Comparison of ENCODE assay signal across 33 mouse cellular contexts in the genomic region with DNA sequence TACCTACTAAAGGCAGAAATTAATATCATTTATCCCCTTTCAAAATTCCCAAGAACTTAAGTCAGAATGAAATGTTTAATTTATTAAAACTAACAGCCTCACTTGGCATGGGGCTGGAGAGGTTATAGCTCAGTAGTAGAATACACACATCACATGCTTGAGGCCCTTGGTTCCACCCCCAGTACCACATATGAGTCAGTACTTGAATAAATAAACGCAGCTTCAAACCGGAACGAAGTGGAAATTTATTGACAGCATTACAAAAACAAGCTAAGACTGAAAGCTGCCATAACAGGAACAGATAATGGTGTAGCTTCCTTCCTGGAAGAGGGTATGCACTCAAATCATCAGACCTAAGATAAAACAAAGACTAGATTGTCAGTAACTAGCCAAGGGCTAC. TPM values are rescaled to one million over a fixed set of nuclear protein-coding genes. Genes with fewer than 3 reads are reported as not detected.
A peak's percentile ranks its signal among the peaks of the same experiment; 100 is the strongest.
DNase-seq lines count a peak whose midpoint lies in the region; ATAC-seq and TF ChIP-seq lines count a peak whose summit lies in the region.
"Had no signal": no experiment of that assay in that cellular context is flagged by ENCODE, and none has a peak within 500 bp of the region (broad histone marks: within the 10 kb centered on the region; RNA-seq: fewer than 3 reads in every experiment).

No protein-coding gene starts in this region.

- CTCF ChIA-PET in Patski (lab: Charles Lee), result interaction anchor here (1.3 kb wide), 1 partner anchor 10 kb away, joined by 5 read pairs; no protein-coding TSS in a partner anchor

- DNase-seq in 3T3-L1 (ENCODE audit: low read depth, low spot score) (peak; percentile 36), Patski (ENCODE audit: low read depth, low spot score) (no peak)
- DNase-seq in CD4-positive, CD25-positive, alpha-beta regulatory T cell, adult 2 months (ENCODE audit: low read depth, low spot score), result peak; percentile 56
- no peak for DNase-seq in left cerebral cortex, postnatal 36 days (ENCODE audit: low spot score in 2 of 2)
- DNase-seq in ovary, postnatal 14 days (ENCODE audit: low spot score), result no peak
- no peak for DNase-seq in urinary bladder, postnatal 10 days (ENCODE audit: low spot score)
- DNase-seq: adrenal gland, adult 8-10 months; adrenal gland, postnatal 25 days; cerebellum, adult 11-12 months; cerebellum, adult 8-10 months; cerebellum, postnatal 10 days; cerebellum, postnatal 36 days; embryo, embryonic 11 days; gastrocnemius, postnatal 25 days; heart, adult 2 months had no signal

- peaks cover 3% of the 10 kb centered on the region for H3K27me3 ChIP-seq in Patski
- H3K27me3 ChIP-seq: embryonic facial prominence, embryonic 13.5 days; forebrain, embryonic 12.5 days; forebrain, embryonic 15.5 days; heart, embryonic 13.5 days; hindbrain, embryonic 12.5 days had no signal

- intact Hi-C loops in left cerebral cortex, postnatal 36 days (cut with DNase I), result no loop called here

- POLR2A ChIA-PET in Patski (lab: Charles Lee), result interaction anchor here (0.6 kb wide), 1 partner anchor 182 kb away, joined by 6 read pairs; no protein-coding TSS in a partner anchor

- peak; percentile 69 for ATAC-seq in Patski
- peak; percentile 91 for ATAC-seq in inflammation-experienced regulatory T-cells, adult 6 months
- ATAC-seq: forebrain, embryonic 15.5 days; hindbrain, embryonic 16.5 days; intestine, postnatal 0 days had no signal

- TF ChIP-seq CTCF in Patski (IDR thresholded peaks at IDR 0.05), result no peak

- in situ Hi-C loops in Patski (cut with MboI; ENCODE audit: low pct_unique_long_range_greater_than_20kb), result no loop called here

RNA-seq across cellular contexts. Expression of a gene that starts 6.3 kb away (rescaled TPM):
- polyA plus RNA-seq in Patski (2021), result 1,195 TPM
- 1,000 to 10,000 TPM in 1 of 3 experiments, 100 to 1,000 TPM in 2; 704 to 1,016 (median 774) TPM for polyA plus RNA-seq in inflammation-experienced regulatory T-cells, adult 6 months (2017; shearing (Covaris generic))
- total RNA-seq in left cerebral cortex, postnatal 36 days (2021), result 100 to 1,000 TPM; 236 to 243 TPM

RNA-seq across cellular contexts. Expression of a gene that starts 18.7 kb away (rescaled TPM):
- polyA plus RNA-seq in Patski (2021), result 36.6 TPM
- 10 to 100 TPM; 38.3 to 47.1 (median 39.0) TPM for polyA plus RNA-seq in inflammation-experienced regulatory T-cells, adult 6 months (2017; shearing (Covaris generic))
- 10 to 100 TPM; 12.8 to 21.5 TPM for total RNA-seq in left cerebral cortex, postnatal 36 days (2021)

RNA-seq across cellular contexts. Expression of a gene that starts 35.1 kb away (rescaled TPM):
- polyA plus RNA-seq in Patski (2021), result 16.7 TPM
- polyA plus RNA-seq in inflammation-experienced regulatory T-cells, adult 6 months (2017; shearing (Covaris generic)), result 10 to 100 TPM; 21.7 to 35.3 (median 33.7) TPM
- 10 to 100 TPM; 11.3 to 14.1 TPM for total RNA-seq in left cerebral cortex, postnatal 36 days (2021)

RNA-seq across cellular contexts. Expression of a gene that starts 42.8 kb away (rescaled TPM):
- polyA plus RNA-seq in Patski (2021), result not detected
- not detected for polyA plus RNA-seq in inflammation-experienced regulatory T-cells, adult 6 months (2017; shearing (Covaris generic))
- total RNA-seq in left cerebral cortex, postnatal 36 days (2021), result not detected
- total RNA-seq: adrenal gland, postnatal 25 days; gastrocnemius, adult 8-10 months; gastrocnemius, postnatal 25 days; heart, adult 2 months; heart, postnatal 25 days; hematopoietic stem cell, adult 5-6 weeks; MEL had no signal
- polyA plus RNA-seq: brain, embryonic 14.5 days; cortical plate, adult 2 months; embryonic facial prominence, embryonic 10.5 days; embryonic facial prominence, embryonic 13.5 days; erythroblast, embryonic 14.5 days; forebrain, embryonic 12.5 days; forebrain, embryonic 15.5 days; gonadal fat pad, adult 2 months; heart, adult 2 months; hindbrain, embryonic 12.5 days; intestine, embryonic 14.5 days; intestine, postnatal 0 days had no signal

Comparison
In these comparisons a context has a peak if more than half of its experiments do, and no peak if none do; other contexts are left out.
1. DNase-seq: peak in 3T3-L1 (single experiment) and CD4-positive, CD25-positive, alpha-beta regulatory T cell, adult 2 months (single experiment); none in Patski (single experiment), left cerebral cortex, postnatal 36 days (0 of 2), ovary, postnatal 14 days (single experiment) and urinary bladder, postnatal 10 days (single experiment).